ENCODE assay signal across 22 mouse cellular contexts in genomic region chr5:123083340-123084050, GRCm38 (mm10). TPM values are rescaled to one million over a fixed set of nuclear protein-coding genes. Genes with fewer than 3 reads are reported as not detected.
A peak's percentile ranks its signal among the peaks of the same experiment; 100 is the strongest.
DNase-seq lines count a peak whose midpoint lies in the region; ATAC-seq and TF ChIP-seq lines count a peak whose summit lies in the region.
"Had no signal": no experiment of that assay in that cellular context is flagged by ENCODE, and none has a peak within 500 bp of the region (broad histone marks: within the 10 kb centered on the region; RNA-seq: fewer than 3 reads in every experiment).

No protein-coding gene starts in this region.

- no peaks in the 10 kb centered on the region for H3K9me3 ChIP-seq in liver, postnatal 0 days (ENCODE audit: low read length)
- no peaks in the 10 kb centered on the region for H3K9me3 ChIP-seq in hindbrain, embryonic 13.5 days
- H3K9me3 ChIP-seq in intestine, postnatal 0 days (ENCODE audit: control insufficient read depth), result no peaks in the 10 kb centered on the region
- H3K9me3 ChIP-seq: embryonic facial prominence, embryonic 12.5 days; forebrain, embryonic 15.5 days; heart, embryonic 15.5 days; limb, embryonic 15.5 days; midbrain, embryonic 13.5 days; stomach, embryonic 15.5 days had no signal

- H3K36me3 ChIP-seq in C2C12 (ENCODE audit: control insufficient read depth, insufficient read depth), result no peaks in the 10 kb centered on the region
- H3K36me3 ChIP-seq in liver, postnatal 0 days (replicated peaks; ENCODE audit: insufficient read depth, low read length), result 0 out of 2 replicates have a peak, but pooled peaks cover 3% of the 10 kb centered on the region
- H3K36me3 ChIP-seq in hindbrain, embryonic 13.5 days, result no peaks in the 10 kb centered on the region
- H3K36me3 ChIP-seq in intestine, postnatal 0 days (ENCODE audit: control insufficient read depth, insufficient read depth), result no peaks in the 10 kb centered on the region
- H3K36me3 ChIP-seq: embryonic facial prominence, embryonic 12.5 days; forebrain, embryonic 15.5 days; heart, embryonic 15.5 days; limb, embryonic 15.5 days; midbrain, embryonic 13.5 days; stomach, embryonic 15.5 days had no signal

- ATAC-seq in liver, postnatal 0 days, result peak; percentile 62
- no peak for ATAC-seq in hindbrain, embryonic 13.5 days (ENCODE audit: low FRiP score)
- ATAC-seq in intestine, postnatal 0 days, result no peak
- ATAC-seq: forebrain, embryonic 15.5 days; hindbrain, postnatal 0 days; midbrain, embryonic 13.5 days; Patski had no signal

- no peak for TF ChIP-seq CTCF in C2C12 (IDR thresholded peaks at IDR 0.05; ENCODE audit: control insufficient read depth, insufficient read depth, insufficient read length)
- TF ChIP-seq CTCF in liver, postnatal 0 days (IDR thresholded peaks at IDR 0.05; ENCODE audit: low read depth), result no peak
- TF ChIP-seq CTCF in intestine, postnatal 0 days (IDR thresholded peaks at IDR 0.05; ENCODE audit: low read depth), result no peak

- H3K79me2 ChIP-seq in C2C12 (ENCODE audit: control insufficient read depth, insufficient read depth), result no peaks in the 10 kb centered on the region

- DNase-seq in cerebellum, adult 9-10 months, result peak; percentile 67
- DNase-seq in cerebellum, postnatal 4 days (ENCODE audit: low spot score in 2 of 2), result no peak
- DNase-seq in cerebellum, postnatal 10 days, result peak; percentile 69 to 70
- DNase-seq in liver, postnatal 0 days, result no peak
- DNase-seq: adrenal gland, postnatal 10 days; gastrocnemius, postnatal 36 days; kidney, adult 18-20 months; lung, postnatal 10 days; thymus, adult 2 months had no signal

- H3K4me1 ChIP-seq in liver, postnatal 0 days (ENCODE audit: insufficient read depth), result peaks cover 17% of the 10 kb centered on the region
- peaks cover 12% of the 10 kb centered on the region for H3K4me1 ChIP-seq in hindbrain, embryonic 13.5 days (replicated peaks)
- H3K4me1 ChIP-seq in intestine, postnatal 0 days (replicated peaks; ENCODE audit: control insufficient read depth, insufficient read depth, low read length), result no peaks in the 10 kb centered on the region
- H3K4me1 ChIP-seq: embryonic facial prominence, embryonic 12.5 days; forebrain, embryonic 15.5 days; limb, embryonic 15.5 days; midbrain, embryonic 13.5 days; stomach, embryonic 15.5 days had no signal

- no peak overlapping the region for H3K4me2 ChIP-seq in liver, postnatal 0 days (ENCODE audit: low read depth, low read length)
- H3K4me2 ChIP-seq in hindbrain, embryonic 13.5 days, result no peak overlapping the region
- H3K4me2 ChIP-seq in intestine, postnatal 0 days (replicated peaks; ENCODE audit: low read depth), result no peak overlapping the region
- H3K4me2 ChIP-seq: embryonic facial prominence, embryonic 12.5 days; forebrain, embryonic 15.5 days; heart, embryonic 15.5 days; limb, embryonic 15.5 days; midbrain, embryonic 13.5 days; stomach, embryonic 15.5 days had no signal

- TF ChIP-seq EP300 in liver, postnatal 0 days (IDR thresholded peaks at IDR 0.05; ENCODE audit: low read depth), result no peak

- H3K9ac ChIP-seq in liver, postnatal 0 days (replicated peaks), result no peak overlapping the region
- no peak overlapping the region for H3K9ac ChIP-seq in hindbrain, embryonic 13.5 days
- no peak overlapping the region for H3K9ac ChIP-seq in intestine, postnatal 0 days (ENCODE audit: low read depth, low read length)
- H3K9ac ChIP-seq: embryonic facial prominence, embryonic 12.5 days; forebrain, embryonic 15.5 days; heart, embryonic 15.5 days; limb, embryonic 15.5 days; midbrain, embryonic 13.5 days; stomach, embryonic 15.5 days had no signal

- no peak overlapping the region for H3K27ac ChIP-seq in liver, postnatal 0 days (ENCODE audit: low read depth)
- H3K27ac ChIP-seq in hindbrain, embryonic 13.5 days, result no peak overlapping the region
- no peak overlapping the region for H3K27ac ChIP-seq in intestine, postnatal 0 days (ENCODE audit: low read depth, low read length)
- H3K27ac ChIP-seq: embryonic facial prominence, embryonic 12.5 days; forebrain, embryonic 15.5 days; heart, embryonic 15.5 days; hindbrain, postnatal 0 days; kidney, postnatal 0 days; limb, embryonic 15.5 days; midbrain, embryonic 13.5 days; stomach, embryonic 15.5 days had no signal

- H3ac ChIP-seq in C2C12 (ENCODE audit: control insufficient read depth, insufficient read length, low read depth), result no peak overlapping the region

- WGBS in liver, postnatal 0 days (ENCODE audit: insufficient replicate concordance), result 53% methylated on average over 13 of the region's 13 CpGs
- WGBS in hindbrain, embryonic 13.5 days, result 72% methylated on average over 13 of the region's 13 CpGs
- 60% methylated on average over 13 of the region's 13 CpGs for WGBS in intestine, postnatal 0 days

- H3K4me3 ChIP-seq in C2C12 (ENCODE audit: insufficient read depth, poor library complexity, severe bottlenecking), result no peak overlapping the region
- no peak overlapping the region for H3K4me3 ChIP-seq in liver, postnatal 0 days (ENCODE audit: low read depth, low read length)
- no peak overlapping the region for H3K4me3 ChIP-seq in hindbrain, embryonic 13.5 days
- H3K4me3 ChIP-seq in intestine, postnatal 0 days (ENCODE audit: low read depth, low read length), result no peak overlapping the region
- H3K4me3 ChIP-seq: embryonic facial prominence, embryonic 12.5 days; forebrain, embryonic 15.5 days; heart, embryonic 15.5 days; limb, embryonic 15.5 days; midbrain, embryonic 13.5 days; stomach, embryonic 15.5 days had no signal

- no peaks in the 10 kb centered on the region for H3K27me3 ChIP-seq in C2C12 (ENCODE audit: control insufficient read depth, insufficient read depth, insufficient read length)
- H3K27me3 ChIP-seq in liver, postnatal 0 days (ENCODE audit: insufficient read depth, low read length), result no peaks in the 10 kb centered on the region
- no peaks in the 10 kb centered on the region for H3K27me3 ChIP-seq in hindbrain, embryonic 13.5 days
- H3K27me3 ChIP-seq in intestine, postnatal 0 days (replicated peaks; ENCODE audit: control insufficient read depth, insufficient read depth, low read length), result no peaks in the 10 kb centered on the region
- H3K27me3 ChIP-seq: embryonic facial prominence, embryonic 12.5 days; forebrain, embryonic 15.5 days; heart, embryonic 15.5 days; limb, embryonic 15.5 days; midbrain, embryonic 13.5 days; Patski; stomach, embryonic 15.5 days had no signal

- H3K79me3 ChIP-seq in C2C12 (ENCODE audit: low read depth), result no peaks in the 10 kb centered on the region

TF ChIP-seq in C2C12, 6 proteins besides CTCF, POLR2A, EP300 and RAD21:
- TF ChIP-seq MYOD1 (IDR thresholded peaks at IDR 0.05; ENCODE audit: control insufficient read depth, insufficient read length, low read depth) (peak; percentile 16), FOSL1 (IDR thresholded peaks at IDR 0.05; ENCODE audit: insufficient read depth, low read length, poor library complexity, severe bottlenecking) (no peak), USF1 (IDR thresholded peaks at IDR 0.05; ENCODE audit: low read depth) (no peak), CEBPB (IDR thresholded peaks at IDR 0.05; ENCODE audit: low read depth) (no peak)
TF ChIP-seq in C2C12: peak in this region for 1.

RNA-seq across cellular contexts. Expression of gene Tmem120b, which starts 15.3 kb away (rescaled TPM):
- 10.4 TPM for polyA plus RNA-seq in C2C12 (2012; fragmentation: generic; extraction: Trizol)
- polyA plus RNA-seq in liver, postnatal 0 days (2015; fragmentation: Nextera tagmentation; extraction: Ambion mirVana), result 12.0 and 12.8 TPM in 2 replicates
- polyA plus RNA-seq in hindbrain, embryonic 13.5 days (2015; fragmentation: Nextera tagmentation; extraction: Ambion mirVana), result 18.0 and 18.6 TPM in 2 replicates
- polyA plus RNA-seq in intestine, postnatal 0 days (2015; fragmentation: Nextera tagmentation; extraction: Ambion mirVana), result 3.2 and 4.2 TPM in 2 replicates

RNA-seq across cellular contexts. Expression of gene Morn3, which starts 36.7 kb away (rescaled TPM):
- polyA plus RNA-seq in C2C12 (2012; fragmentation: generic; extraction: Trizol), result not detected
- polyA plus RNA-seq in liver, postnatal 0 days (2015; fragmentation: Nextera tagmentation; extraction: Ambion mirVana), result not detected in 2 replicates
- polyA plus RNA-seq in hindbrain, embryonic 13.5 days (2015; fragmentation: Nextera tagmentation; extraction: Ambion mirVana), result 0.65 and 1.5 TPM in 2 replicates
- polyA plus RNA-seq in intestine, postnatal 0 days (2015; fragmentation: Nextera tagmentation; extraction: Ambion mirVana), result 0.43 TPM in 1 of 2 replicates, not detected in the other
- polyA plus RNA-seq: embryonic facial prominence, embryonic 12.5 days; heart, embryonic 15.5 days; kidney, postnatal 0 days; spleen, adult 2 months had no signal

RNA-seq across cellular contexts. Expression of gene Rhof, which starts 49.0 kb away (rescaled TPM):
- 1.9 TPM for polyA plus RNA-seq in C2C12 (2012; fragmentation: generic; extraction: Trizol)
- polyA plus RNA-seq in liver, postnatal 0 days (2015; fragmentation: Nextera tagmentation; extraction: Ambion mirVana), result 2.1 and 2.4 TPM in 2 replicates
- 5.1 and 5.8 TPM in 2 replicates for polyA plus RNA-seq in hindbrain, embryonic 13.5 days (2015; fragmentation: Nextera tagmentation; extraction: Ambion mirVana)
- polyA plus RNA-seq in intestine, postnatal 0 days (2015; fragmentation: Nextera tagmentation; extraction: Ambion mirVana), result 17.0 TPM in 2 replicates

RNA-seq across cellular contexts. Expression of gene Setd1b, which starts 58.5 kb away (rescaled TPM):
- polyA plus RNA-seq in C2C12 (2012; fragmentation: generic; extraction: Trizol), result 4.4 TPM
- polyA plus RNA-seq in liver, postnatal 0 days (2015; fragmentation: Nextera tagmentation; extraction: Ambion mirVana), result 3.6 and 4.3 TPM in 2 replicates
- 12.9 and 13.1 TPM in 2 replicates for polyA plus RNA-seq in hindbrain, embryonic 13.5 days (2015; fragmentation: Nextera tagmentation; extraction: Ambion mirVana)
- 5.4 and 6.7 TPM in 2 replicates for polyA plus RNA-seq in intestine, postnatal 0 days (2015; fragmentation: Nextera tagmentation; extraction: Ambion mirVana)

Comparison
In these comparisons a context has a peak if more than half of its experiments do, and no peak if none do; other contexts are left out.
1. DNase-seq: peak in cerebellum, adult 9-10 months (single experiment) and cerebellum, postnatal 10 days (2 of 2); none in cerebellum, postnatal 4 days (0 of 2) and liver, postnatal 0 days (single experiment).